Mouse (Mus musculus): ENCODE data around the gene Gm28230. TPM values are rescaled to one million over a fixed set of nuclear protein-coding genes. Genes with fewer than 3 reads are reported as not detected.
A peak's percentile ranks its signal among the peaks of the same experiment; 100 is the strongest.

Gm28230 gene
- not detected in 2 replicates for polyA plus RNA-seq (2012; ENCODE audit: insufficient read depth, low replicate concordance)

- TF ChIP-seq GATA1 (IDR thresholded peaks at IDR 0.05; ENCODE audit: borderline replicate concordance, low read length), result no peak
- TF ChIP-seq FLI1 (IDR thresholded peaks at IDR 0.05; ENCODE audit: low read length), result no peak
- H3K4me3 ChIP-seq (replicated peaks), result peak within 1 kb of the TSS; percentile 28
- H3K36me3 ChIP-seq (replicated peaks; ENCODE audit: low read length), result no peaks in the 10 kb centered on the region
- peaks cover 91% of the 10 kb centered on the region for H3K27me3 ChIP-seq (replicated peaks)
- no peaks in the 10 kb centered on the region; the same call in 1 of the 2 replicates for H3K4me1 ChIP-seq
- H3K9me3 ChIP-seq, result no peaks in the 10 kb centered on the region
Observed at GRCm38 (mm10) chr2:74726551-74726950, at the start of gene Gm28230. TSS of gene Gm28230 (plus strand) at chr2:74726728.

GRCm38 (mm10) chr2:74677106-74677505 lies 49.4 kb upstream of the Gm28230 start:
- H3K27me3 ChIP-seq (replicated peaks), result peaks cover 100% of the 10 kb centered on the region
- no peak overlapping the region for H3K4me3 ChIP-seq (replicated peaks)
- H3K4me1 ChIP-seq, result peaks cover 53% of the 10 kb centered on the region
- H3K9me3 ChIP-seq, result 0 out of 2 replicates have a peak, but pooled peaks cover 2% of the 10 kb centered on the region
- TF ChIP-seq GATA1 (IDR thresholded peaks at IDR 0.05; ENCODE audit: borderline replicate concordance, low read length) (no peak), FLI1 (IDR thresholded peaks at IDR 0.05; ENCODE audit: low read length) (no peak)
- H3K36me3 ChIP-seq (replicated peaks; ENCODE audit: low read length), result no peaks in the 10 kb centered on the region

GRCm38 (mm10) chr2:74678891-74679595 lies 47.5 kb upstream of the Gm28230 start, which contains the start of gene Hoxd11:
TSS of gene Hoxd11 (plus strand) at chr2:74679557.
- no peak for TF ChIP-seq FLI1 (IDR thresholded peaks at IDR 0.05; ENCODE audit: low read length)
- Histone ChIP-seq H3K27me3 (replicated peaks) (peaks cover 100% of the 10 kb centered on the region), H3K4me3 (replicated peaks) (peak within 1 kb of the TSS; percentile 81)

GRCm38 (mm10) chr2:74679596-74679971 lies 46.9 kb upstream of the Gm28230 start:
- Histone ChIP-seq H3K27me3 (replicated peaks) (peaks cover 100% of the 10 kb centered on the region), H3K36me3 (replicated peaks; ENCODE audit: low read length) (no peaks in the 10 kb centered on the region), H3K9me3 (0 out of 2 replicates have a peak, but pooled peaks cover 5% of the 10 kb centered on the region), H3K4me3 (replicated peaks) (peak overlapping the region; percentile 81), H3K4me1 (peaks cover 43% of the 10 kb centered on the region)
- TF ChIP-seq GATA1 (IDR thresholded peaks at IDR 0.05; ENCODE audit: borderline replicate concordance, low read length) (no peak), FLI1 (IDR thresholded peaks at IDR 0.05; ENCODE audit: low read length) (no peak)

More at GRCm38 (mm10) chr2:74678891-74679595, 47.5 kb upstream of the Gm28230 start, which contains the start of gene Hoxd11:
- Histone ChIP-seq H3K4me1 (peaks cover 46% of the 10 kb centered on the region), H3K9me3 (0 out of 2 replicates have a peak, but pooled peaks cover 5% of the 10 kb centered on the region), H3K36me3 (replicated peaks; ENCODE audit: low read length) (no peaks in the 10 kb centered on the region)

- Histone ChIP-seq H3K9me3 (0 out of 2 replicates have a peak, but pooled peaks cover 5% of the 10 kb centered on the region), H3K36me3 (replicated peaks; ENCODE audit: low read length) (no peaks in the 10 kb centered on the region), H3K4me1 (peaks cover 42% of the 10 kb centered on the region), H3K4me3 (replicated peaks) (peak overlapping the region; percentile 81), H3K27me3 (replicated peaks) (peaks cover 100% of the 10 kb centered on the region)
- TF ChIP-seq GATA1 (IDR thresholded peaks at IDR 0.05; ENCODE audit: borderline replicate concordance, low read length) (no peak), FLI1 (IDR thresholded peaks at IDR 0.05; ENCODE audit: low read length) (no peak)
Observed at GRCm38 (mm10) chr2:74679980-74680379, 46.5 kb upstream of the Gm28230 start.

- peaks cover 36% of the 10 kb centered on the region for H3K4me1 ChIP-seq
- 0 out of 2 replicates have a peak, but pooled peaks cover 5% of the 10 kb centered on the region for H3K9me3 ChIP-seq
- peaks cover 100% of the 10 kb centered on the region for H3K27me3 ChIP-seq (replicated peaks)
- H3K36me3 ChIP-seq (replicated peaks; ENCODE audit: low read length), result no peaks in the 10 kb centered on the region
- TF ChIP-seq FLI1 (IDR thresholded peaks at IDR 0.05; ENCODE audit: low read length) (no peak), GATA1 (IDR thresholded peaks at IDR 0.05; ENCODE audit: borderline replicate concordance, low read length) (no peak)
- H3K4me3 ChIP-seq (replicated peaks), result no peak overlapping the region
Observed at GRCm38 (mm10) chr2:74680561-74681398, 45.7 kb upstream of the Gm28230 start.

GRCm38 (mm10) chr2:74681594-74682531 lies 44.7 kb upstream of the Gm28230 start:
- TF ChIP-seq FLI1 (IDR thresholded peaks at IDR 0.05; ENCODE audit: low read length) (no peak), GATA1 (IDR thresholded peaks at IDR 0.05; ENCODE audit: borderline replicate concordance, low read length) (no peak)
- peaks cover 99% of the 10 kb centered on the region for H3K27me3 ChIP-seq (replicated peaks)
- H3K36me3 ChIP-seq (replicated peaks; ENCODE audit: low read length), result no peaks in the 10 kb centered on the region
- H3K9me3 ChIP-seq, result 0 out of 2 replicates have a peak, but pooled peaks cover 5% of the 10 kb centered on the region
- peaks cover 36% of the 10 kb centered on the region for H3K4me1 ChIP-seq
- H3K4me3 ChIP-seq (replicated peaks), result peak overlapping the region; percentile 71

- Histone ChIP-seq H3K27me3 (replicated peaks) (peaks cover 99% of the 10 kb centered on the region), H3K9me3 (0 out of 2 replicates have a peak, but pooled peaks cover 5% of the 10 kb centered on the region), H3K36me3 (replicated peaks; ENCODE audit: low read length) (no peaks in the 10 kb centered on the region), H3K4me1 (peaks cover 44% of the 10 kb centered on the region), H3K4me3 (replicated peaks) (no peak overlapping the region)
- TF ChIP-seq FLI1 (IDR thresholded peaks at IDR 0.05; ENCODE audit: low read length) (no peak), GATA1 (IDR thresholded peaks at IDR 0.05; ENCODE audit: borderline replicate concordance, low read length) (no peak)
Observed at GRCm38 (mm10) chr2:74682796-74683195, 43.7 kb upstream of the Gm28230 start.
